Mouse (Mus musculus): ENCODE results near the gene Hoxa4. TPM values are rescaled to one million over a fixed set of nuclear protein-coding genes. Genes with fewer than 3 reads are reported as not detected.

The Hoxa4 gene
- polyA plus RNA-seq, 1 experiment: not detected

DNA sequence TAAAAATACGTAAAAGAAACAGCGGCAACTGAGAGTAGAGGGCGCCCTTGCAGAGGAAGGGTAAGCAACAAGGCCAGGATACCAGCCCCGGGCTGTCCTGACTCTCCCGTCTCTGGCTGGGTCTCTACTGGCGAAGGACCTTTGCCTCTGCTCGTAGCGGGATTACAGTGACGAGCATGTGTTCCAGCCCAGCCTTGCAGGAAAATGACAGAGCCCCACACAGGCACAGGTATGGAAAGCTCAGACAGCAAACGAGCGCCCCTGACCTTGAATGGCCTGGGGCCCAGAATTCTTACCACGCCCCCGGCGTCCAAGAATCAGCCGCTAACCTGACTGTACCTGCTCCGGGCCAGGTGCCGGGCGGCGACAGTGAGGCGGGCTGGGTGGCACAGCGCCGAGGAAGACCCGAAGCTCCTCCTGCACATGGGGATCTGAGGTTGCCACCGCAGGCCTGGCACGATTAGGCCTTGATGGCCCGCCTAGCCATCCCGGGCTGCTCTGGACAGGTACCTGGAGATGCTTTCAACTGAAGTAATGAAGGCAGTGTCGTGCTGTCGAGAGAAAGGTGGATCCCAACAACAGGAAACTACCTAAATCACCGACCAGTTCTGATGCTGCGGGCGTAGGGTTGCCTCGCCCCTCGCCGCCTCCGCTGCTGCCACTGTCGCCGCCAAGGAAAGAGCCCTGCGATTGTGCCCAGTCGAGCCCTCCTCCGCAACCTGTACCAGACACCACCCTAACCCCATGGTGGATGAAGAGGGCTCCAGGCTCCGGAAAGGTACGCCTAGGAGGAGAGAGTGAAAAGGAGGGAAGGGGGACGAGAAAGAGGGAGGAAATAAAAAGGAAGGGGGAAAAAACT, 38.2 kb upstream of the Hoxa4 start:
- Histone ChIP-seq H3K4me3 (ENCODE audit: insufficient read depth, low read depth, low read length) (no peak overlapping the region), H3K27ac (ENCODE audit: insufficient read depth, low read depth, low read length) (no peak overlapping the region), H3K4me1 (ENCODE audit: control insufficient read depth, insufficient read depth, low read length) (no peaks in the 10 kb centered on the region)
- 3% methylated on average over 44 of the region's 44 CpGs for WGBS
- TF ChIP-seq POLR2A (IDR thresholded peaks at IDR 0.05; ENCODE audit: insufficient read depth, low read depth, low read length): no peak
- no peak for TF ChIP-seq CTCF (IDR thresholded peaks at IDR 0.05; ENCODE audit: insufficient read depth, low read depth, low read length)

DNA sequence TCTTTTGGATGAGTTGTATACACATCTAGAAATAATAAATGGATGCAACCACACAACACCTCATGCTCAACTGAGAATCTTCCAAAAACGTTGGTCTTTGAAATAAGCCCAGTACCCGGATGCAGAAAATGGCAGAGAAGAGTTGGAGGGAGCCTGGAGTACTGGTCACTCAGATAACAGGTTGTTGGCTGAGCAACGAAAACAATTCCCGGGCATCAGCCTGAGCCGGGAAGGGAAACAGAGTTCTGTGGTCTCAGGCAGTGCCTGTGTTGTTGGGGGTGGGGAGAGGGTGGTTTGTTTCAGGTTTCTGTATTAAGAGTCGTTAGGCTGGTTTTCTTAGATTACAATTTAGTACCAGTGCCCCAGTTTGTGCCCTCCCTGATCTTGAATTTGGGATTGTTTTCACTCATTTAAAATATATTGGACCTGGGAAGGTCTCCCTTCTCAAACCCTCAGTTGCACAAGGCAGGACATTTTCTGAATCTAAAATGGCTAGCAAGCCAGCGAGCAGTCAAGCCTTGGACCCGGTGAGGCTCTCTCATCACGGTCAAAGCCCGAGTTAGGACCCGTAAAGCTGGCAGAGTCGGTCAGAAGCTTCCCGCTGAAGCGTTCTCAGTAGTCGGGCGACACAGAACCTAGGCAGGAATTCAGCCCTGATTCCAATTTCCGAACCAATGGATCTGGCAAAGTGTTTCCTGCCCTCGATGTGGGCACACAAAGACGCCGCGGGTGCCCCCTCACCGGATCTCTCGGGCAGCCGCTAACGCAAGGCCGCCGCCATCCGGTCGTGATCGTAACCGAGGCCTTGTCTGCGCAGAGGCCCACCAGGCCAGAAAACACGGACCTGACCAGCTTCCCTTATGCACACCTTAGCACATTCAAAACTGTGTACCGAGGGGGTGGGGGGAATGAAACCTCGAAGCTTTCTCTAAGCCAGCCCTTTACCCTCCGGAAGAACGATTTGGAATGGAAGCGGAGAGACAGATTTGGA, 37.2 kb upstream of the Hoxa4 start:
- WGBS: 3% methylated on average over 38 of the region's 38 CpGs

DNA sequence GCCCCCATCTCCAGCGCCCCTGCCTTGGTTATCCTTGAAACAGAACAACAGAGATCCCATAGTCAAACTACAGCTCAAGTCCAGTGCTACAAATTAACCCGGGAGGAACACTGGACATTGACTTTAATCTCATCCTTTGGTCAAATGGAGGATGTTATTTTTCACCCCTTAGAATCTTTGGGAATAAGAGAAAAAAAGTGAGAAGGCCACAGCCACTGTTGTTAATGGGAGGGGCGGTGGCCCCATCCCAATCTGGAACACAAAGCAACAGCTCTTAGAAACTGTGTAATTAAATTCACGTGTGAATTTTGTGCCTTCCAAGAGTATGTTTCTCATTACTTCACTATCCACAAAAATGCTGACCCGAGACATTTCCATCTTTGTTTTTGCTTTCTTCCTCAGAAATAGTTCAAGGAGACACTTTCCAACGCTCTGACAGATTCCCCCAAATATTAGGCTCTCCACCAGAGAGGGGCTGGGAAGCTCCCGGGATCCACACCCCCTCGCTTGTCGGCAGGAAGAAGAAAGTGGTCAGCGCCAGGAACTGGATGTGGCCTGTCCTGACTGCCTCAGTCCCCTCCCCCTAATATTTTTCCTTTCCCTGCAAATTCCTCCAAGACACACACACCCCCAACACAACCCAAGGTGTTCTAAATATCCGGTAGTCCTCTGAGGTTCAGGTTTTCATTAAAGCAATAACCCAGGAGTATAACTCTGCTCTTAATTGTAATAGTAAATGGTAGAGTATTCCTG, 36.1 kb upstream of the Hoxa4 start:
- no peak overlapping the region for H3K27ac ChIP-seq (ENCODE audit: insufficient read depth, low read depth, low read length)
- WGBS: 7% methylated on average over 11 of the region's 11 CpGs
- no peaks in the 10 kb centered on the region for H3K4me1 ChIP-seq (ENCODE audit: control insufficient read depth, insufficient read depth, low read length)
- TF ChIP-seq CTCF (IDR thresholded peaks at IDR 0.05; ENCODE audit: insufficient read depth, low read depth, low read length): no peak
- TF ChIP-seq POLR2A (IDR thresholded peaks at IDR 0.05; ENCODE audit: insufficient read depth, low read depth, low read length): no peak
- no peak overlapping the region for H3K4me3 ChIP-seq (ENCODE audit: insufficient read depth, low read depth, low read length)

More for the DNA sequence above, 37.2 kb upstream of the Hoxa4 start:
- H3K4me3 ChIP-seq (ENCODE audit: insufficient read depth, low read depth, low read length): no peak overlapping the region
- no peak overlapping the region for H3K27ac ChIP-seq (ENCODE audit: insufficient read depth, low read depth, low read length)
- no peaks in the 10 kb centered on the region for H3K4me1 ChIP-seq (ENCODE audit: control insufficient read depth, insufficient read depth, low read length)
- no peak for TF ChIP-seq POLR2A (IDR thresholded peaks at IDR 0.05; ENCODE audit: insufficient read depth, low read depth, low read length)
- TF ChIP-seq CTCF (IDR thresholded peaks at IDR 0.05; ENCODE audit: insufficient read depth, low read depth, low read length): no peak

GRCm38 (mm10) chr6:52226569-52227257, 35.2 kb upstream of the Hoxa4 start:
- no peak overlapping the region for H3K4me3 ChIP-seq (ENCODE audit: insufficient read depth, low read depth, low read length)
- H3K4me1 ChIP-seq (ENCODE audit: control insufficient read depth, insufficient read depth, low read length): peaks cover 1% of the 10 kb centered on the region; the same call in 1 of the 2 replicates
- 4% methylated on average over 26 of the region's 26 CpGs for WGBS
- no peak overlapping the region for H3K27ac ChIP-seq (ENCODE audit: insufficient read depth, low read depth, low read length)
- no peak for TF ChIP-seq POLR2A (IDR thresholded peaks at IDR 0.05; ENCODE audit: insufficient read depth, low read depth, low read length)
- no peak for TF ChIP-seq CTCF (IDR thresholded peaks at IDR 0.05; ENCODE audit: insufficient read depth, low read depth, low read length)

DNA sequence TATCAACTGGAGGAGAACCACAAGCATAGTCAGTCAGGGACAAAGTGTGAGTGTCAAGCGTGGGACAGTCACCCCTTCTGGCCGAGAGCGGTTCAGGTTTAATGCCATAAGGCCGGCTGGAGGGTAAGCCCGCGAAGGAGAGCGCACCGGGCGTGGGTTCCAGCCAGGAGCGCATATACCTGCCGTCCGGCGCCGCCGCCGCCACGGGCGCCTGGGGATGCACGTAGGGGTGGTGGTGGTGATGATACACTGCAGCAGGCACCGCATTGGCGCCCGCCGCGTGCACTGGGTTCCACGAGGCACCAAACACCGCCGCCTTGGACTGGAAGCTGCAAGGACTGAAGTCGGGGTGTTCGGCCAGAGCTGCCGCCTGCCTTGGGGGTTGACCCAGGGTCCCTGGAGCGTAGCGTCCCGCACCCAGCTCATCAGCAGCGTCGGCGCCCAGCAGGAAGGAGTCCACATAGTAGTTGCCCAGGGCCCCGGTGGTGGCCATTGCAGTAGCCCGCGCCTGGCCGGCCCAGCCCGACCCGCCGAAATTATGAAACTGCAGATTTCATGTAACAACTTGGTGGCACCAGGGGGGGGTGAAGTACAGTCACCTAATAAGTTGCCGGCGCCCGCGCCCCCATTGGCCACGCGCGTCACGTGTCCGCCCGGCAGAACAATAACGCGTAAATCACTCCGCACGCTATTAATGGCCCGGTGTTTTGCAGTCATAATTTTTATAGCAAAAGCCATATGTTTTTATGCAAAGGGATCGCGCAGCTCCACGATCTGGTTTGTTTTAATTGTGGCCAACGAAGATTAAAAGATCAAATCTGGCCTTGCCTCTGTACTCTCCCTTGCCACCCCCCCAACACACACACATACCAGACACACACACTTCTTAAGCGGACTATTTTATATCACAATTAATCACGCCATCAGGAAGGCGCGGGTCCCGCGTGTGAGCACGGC, 34.3 kb upstream of the Hoxa4 start:
- H3K27ac ChIP-seq (ENCODE audit: insufficient read depth, low read depth, low read length): no peak overlapping the region
- 3% methylated on average over 69 of the region's 69 CpGs for WGBS
- peaks cover 6% of the 10 kb centered on the region for H3K4me1 ChIP-seq (ENCODE audit: control insufficient read depth, insufficient read depth, low read length)
- H3K4me3 ChIP-seq (ENCODE audit: insufficient read depth, low read depth, low read length): no peak overlapping the region
- TF ChIP-seq CTCF (IDR thresholded peaks at IDR 0.05; ENCODE audit: insufficient read depth, low read depth, low read length) (no peak), POLR2A (IDR thresholded peaks at IDR 0.05; ENCODE audit: insufficient read depth, low read depth, low read length) (no peak)

DNA sequence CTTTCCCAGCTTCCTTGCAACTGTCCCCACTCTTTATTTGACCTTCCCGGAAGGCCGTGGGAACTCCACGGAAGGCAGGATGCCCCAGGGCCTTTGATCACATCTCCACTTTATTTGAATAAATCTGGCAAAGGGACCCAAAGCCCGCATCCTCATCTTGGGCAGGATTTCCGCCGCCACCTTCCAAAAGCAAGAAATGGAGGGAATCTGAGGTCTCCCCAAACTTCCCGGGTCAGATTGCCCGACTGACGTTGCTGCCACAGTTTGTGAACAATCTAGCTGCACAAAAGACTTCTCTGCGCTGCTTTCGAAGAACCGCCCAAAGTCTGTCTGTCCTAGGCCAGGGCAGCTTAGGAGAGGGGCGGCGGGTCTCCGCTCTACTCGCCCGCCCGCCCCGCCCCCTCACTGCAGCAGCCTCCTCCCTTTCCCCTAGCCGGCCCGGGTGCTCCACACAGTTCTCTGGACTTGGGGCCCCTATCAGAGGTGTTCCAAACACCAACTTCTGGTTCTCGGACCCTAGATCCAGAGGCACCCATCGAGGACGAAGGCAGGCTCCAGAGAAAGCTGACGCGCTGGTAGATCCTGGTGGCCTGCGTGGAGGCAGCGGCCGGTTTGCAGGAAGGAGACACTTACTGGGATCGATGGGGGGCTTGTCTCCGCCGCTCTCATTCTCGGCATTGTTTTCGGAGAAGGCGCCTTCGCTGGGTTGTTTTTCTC, 33.5 kb upstream of the Hoxa4 start:
- no peak overlapping the region for H3K4me3 ChIP-seq (ENCODE audit: insufficient read depth, low read depth, low read length)
- 2% methylated on average over 36 of the region's 36 CpGs for WGBS
- peaks cover 6% of the 10 kb centered on the region for H3K4me1 ChIP-seq (ENCODE audit: control insufficient read depth, insufficient read depth, low read length)
- H3K27ac ChIP-seq (ENCODE audit: insufficient read depth, low read depth, low read length): no peak overlapping the region
- no peak for TF ChIP-seq CTCF (IDR thresholded peaks at IDR 0.05; ENCODE audit: insufficient read depth, low read depth, low read length)
- no peak for TF ChIP-seq POLR2A (IDR thresholded peaks at IDR 0.05; ENCODE audit: insufficient read depth, low read depth, low read length)

Data from olfactory bulb, adult 2 months (tissue).